Mouse (Mus musculus): ENCODE results near the gene Rftn1. TPM values are rescaled to one million over a fixed set of nuclear protein-coding genes. Genes with fewer than 3 reads are reported as not detected.

Gene Rftn1
- total and polyA plus RNA-seq, 3 experiments, result 52.5 to 80.6 (median 60.5) TPM

GRCm38 (mm10) chr17:50114659-50115058 lies 75.8 kb downstream of the Rftn1 start:
- Histone ChIP-seq H3K4me2 (ENCODE audit: insufficient read depth, low read depth, poor library complexity, severe bottlenecking) (no peak overlapping the region), H3K9ac (ENCODE audit: insufficient read depth, low read depth) (no peak overlapping the region), H3K27me3 (replicated peaks) (no peaks in the 10 kb centered on the region), H3K9me3 (replicated peaks; ENCODE audit: low read length) (peaks cover 5% of the 10 kb centered on the region), H3K79me2 (replicated peaks; ENCODE audit: control insufficient read depth, extremely low read depth, insufficient read depth, poor library complexity, severe bottlenecking) (peaks cover 84% of the 10 kb centered on the region), H3K27ac (ENCODE audit: insufficient read depth, low read depth) (no peak overlapping the region), H3K4me1 (ENCODE audit: control insufficient read depth in 1 of 2, insufficient read depth in 2 of 2) (peaks cover 9 to 29% of the 10 kb centered on the region in 2 experiments; a peak in 3 of 4 replicates), H3K4me3 (replicated peaks in 1 of 3; ENCODE audit: low read depth in 2 of 3, low read length in 2 of 3, poor library complexity in 1 of 3) (no peak overlapping the region), H3K36me3 (replicated peaks in 1 of 2; ENCODE audit: control insufficient read depth in 1 of 2, insufficient read depth in 1 of 2, low read length in 1 of 2) (peaks cover 69 to 90% of the 10 kb centered on the region in 2 experiments)
- DNase-seq (ENCODE audit: extremely low read depth), result no peak
- TF ChIP-seq POLR2A (IDR thresholded peaks at IDR 0.05; ENCODE audit: low read depth, low read length) (peak; percentile 31; the same call in 1 of the 2 replicates), ZNF384 (IDR thresholded peaks at IDR 0.05; ENCODE audit: low read depth, low read length) (no peak), PAX5 (IDR thresholded peaks at IDR 0.05; ENCODE audit: low read length) (no peak), RAD21 (IDR thresholded peaks at IDR 0.05; ENCODE audit: low read depth, low read length) (no peak), USF2 (conservative IDR thresholded peaks at IDR 0.05; ENCODE audit: low read depth, low read length) (no peak)
- in situ Hi-C loops (cut with MboI; ENCODE audit: low pct_ligation_motif_present, low pct_unique_long_range_greater_than_20kb, low sequenced_read_pairs) (no loop called here), dilution Hi-C loops (cut with MboI; ENCODE audit: extremely low pct_ligation_motif_present, extremely low pct_unique_long_range_greater_than_20kb, low sequenced_read_pairs) (no loop called here)

- Histone ChIP-seq H3K36me3 (replicated peaks in 1 of 2; ENCODE audit: control insufficient read depth in 1 of 2, insufficient read depth in 1 of 2, low read length in 1 of 2) (peaks cover 67 to 88% of the 10 kb centered on the region in 2 experiments), H3K27me3 (replicated peaks) (no peaks in the 10 kb centered on the region), H3K9ac (ENCODE audit: insufficient read depth, low read depth) (no peak overlapping the region), H3K4me3 (replicated peaks in 1 of 3; ENCODE audit: low read depth in 2 of 3, low read length in 2 of 3, poor library complexity in 1 of 3) (no peak overlapping the region), H3K79me2 (replicated peaks; ENCODE audit: control insufficient read depth, extremely low read depth, insufficient read depth, poor library complexity, severe bottlenecking) (peaks cover 81% of the 10 kb centered on the region), H3K4me1 (ENCODE audit: control insufficient read depth in 1 of 2, insufficient read depth in 2 of 2) (peaks cover 5 to 34% of the 10 kb centered on the region in 2 experiments), H3K9me3 (replicated peaks; ENCODE audit: low read length) (no peaks in the 10 kb centered on the region), H3K4me2 (ENCODE audit: insufficient read depth, low read depth, poor library complexity, severe bottlenecking) (no peak overlapping the region), H3K27ac (ENCODE audit: insufficient read depth, low read depth) (no peak overlapping the region)
- TF ChIP-seq KAT2A (IDR thresholded peaks at IDR 0.05; ENCODE audit: insufficient replicate concordance, low read length), result no peak
- TF ChIP-seq MYC (IDR thresholded peaks at IDR 0.05; ENCODE audit: low read depth, low read length), result no peak
- peak; percentile 13; the same call in 1 of the 2 replicates for TF ChIP-seq POLR2AphosphoS2 (IDR thresholded peaks at IDR 0.05; ENCODE audit: low read depth, low read length)
- dilution Hi-C loops (cut with MboI; ENCODE audit: extremely low pct_ligation_motif_present, extremely low pct_unique_long_range_greater_than_20kb, low sequenced_read_pairs) (no loop called here), in situ Hi-C loops (cut with MboI; ENCODE audit: low pct_ligation_motif_present, low pct_unique_long_range_greater_than_20kb, low sequenced_read_pairs) (no loop called here)
- DNase-seq (ENCODE audit: extremely low read depth), result no peak
These were observed 79.6 kb downstream of the Rftn1 start for GRCm38 (mm10) chr17:50110650-50111415.

- H3K27ac ChIP-seq (ENCODE audit: insufficient read depth, low read depth), result no peak overlapping the region
- no peaks in the 10 kb centered on the region for H3K9me3 ChIP-seq (replicated peaks; ENCODE audit: low read length)
- DNase-seq (ENCODE audit: extremely low read depth), result no peak
- no peaks in the 10 kb centered on the region for H3K27me3 ChIP-seq (replicated peaks)
- in situ Hi-C loops (cut with MboI; ENCODE audit: low pct_ligation_motif_present, low pct_unique_long_range_greater_than_20kb, low sequenced_read_pairs), result no loop called here
- peaks cover 69 to 92% of the 10 kb centered on the region in 2 experiments for H3K36me3 ChIP-seq (replicated peaks in 1 of 2; ENCODE audit: control insufficient read depth in 1 of 2, insufficient read depth in 1 of 2, low read length in 1 of 2)
- no peak overlapping the region for H3K4me2 ChIP-seq (ENCODE audit: insufficient read depth, low read depth, poor library complexity, severe bottlenecking)
- H3K79me2 ChIP-seq (replicated peaks; ENCODE audit: control insufficient read depth, extremely low read depth, insufficient read depth, poor library complexity, severe bottlenecking), result peaks cover 77% of the 10 kb centered on the region
- TF ChIP-seq POLR2AphosphoS2 (IDR thresholded peaks at IDR 0.05; ENCODE audit: low read depth, low read length), result no peak
- TF ChIP-seq BHLHE40 (IDR thresholded peaks at IDR 0.05; ENCODE audit: low read depth, low read length), result no peak
- no peak for TF ChIP-seq USF1 (IDR thresholded peaks at IDR 0.05; ENCODE audit: low read depth, low read length)
- TF ChIP-seq PAX5 (IDR thresholded peaks at IDR 0.05; ENCODE audit: low read length), result no peak
- TF ChIP-seq KAT2A (IDR thresholded peaks at IDR 0.05; ENCODE audit: insufficient replicate concordance, low read length), result no peak
- TF ChIP-seq SMC3 (IDR thresholded peaks at IDR 0.05; ENCODE audit: low read depth, low read length), result no peak
- no peak for TF ChIP-seq GABPA (IDR thresholded peaks at IDR 0.05; ENCODE audit: insufficient replicate concordance, low read depth, low read length)
- TF ChIP-seq RCOR1 (conservative IDR thresholded peaks at IDR 0.05; ENCODE audit: low read depth, low read length), result no peak
- no peak for TF ChIP-seq MAFK (IDR thresholded peaks at IDR 0.05; ENCODE audit: insufficient replicate concordance, low read length)
- TF ChIP-seq SIN3A (IDR thresholded peaks at IDR 0.05; ENCODE audit: low read length), result no peak
- no peak for TF ChIP-seq MAZ (IDR thresholded peaks at IDR 0.05; ENCODE audit: low read depth, low read length)
- TF ChIP-seq JUN (IDR thresholded peaks at IDR 0.05; ENCODE audit: insufficient read depth, low read depth, low read length), result no peak
- no peak overlapping the region for H3K9ac ChIP-seq (ENCODE audit: insufficient read depth, low read depth)
- H3K4me1 ChIP-seq (ENCODE audit: control insufficient read depth in 1 of 2, insufficient read depth in 2 of 2), result peaks cover 0 to 28% of the 10 kb centered on the region in 2 experiments; a peak in 2 of 4 replicates
- H3K4me3 ChIP-seq (replicated peaks in 1 of 3; ENCODE audit: low read depth in 2 of 3, low read length in 2 of 3, poor library complexity in 1 of 3), result no peak overlapping the region
- dilution Hi-C loops (cut with MboI; ENCODE audit: extremely low pct_ligation_motif_present, extremely low pct_unique_long_range_greater_than_20kb, low sequenced_read_pairs), result no loop called here
These were observed 83.7 kb downstream of the Rftn1 start for GRCm38 (mm10) chr17:50106811-50107210.
